Comparison of ENCODE assay signal across 22 mouse cellular contexts in the genomic region with DNA sequence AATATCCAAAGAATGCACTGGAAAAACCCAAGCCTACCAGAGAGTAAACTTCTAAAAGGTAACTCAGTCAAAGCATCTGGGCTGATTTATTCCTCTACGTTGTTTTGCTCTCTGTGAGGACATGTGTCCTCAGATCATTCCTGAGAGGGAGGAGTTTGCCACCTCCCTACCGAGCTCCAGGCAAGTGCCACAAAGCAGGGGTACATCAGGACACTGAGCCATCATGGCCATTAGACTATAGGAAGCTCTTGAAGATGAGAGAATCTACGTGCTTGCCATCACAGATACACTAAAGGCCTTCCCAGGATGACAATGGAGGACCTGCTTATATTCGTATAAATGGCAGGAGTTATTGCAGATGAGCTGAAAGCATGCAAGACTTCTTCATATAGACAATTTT.
"Had no signal": no experiment of that assay in that cellular context is flagged by ENCODE, and none has a peak within 500 bp of the region (broad histone marks: within the 10 kb centered on the region; RNA-seq: fewer than 3 reads in every experiment).

No protein-coding gene starts in this region.

- H3K9ac ChIP-seq: heart, embryonic 12.5 days; hindbrain, embryonic 13.5 days; hindbrain, embryonic 15.5 days; kidney, embryonic 15.5 days; limb, embryonic 12.5 days; liver, embryonic 14.5 days had no signal

- H3K4me3 ChIP-seq: heart, embryonic 10.5 days; heart, embryonic 12.5 days; hindbrain, embryonic 13.5 days; hindbrain, embryonic 15.5 days; kidney, embryonic 15.5 days; limb, embryonic 10.5 days; limb, embryonic 12.5 days had no signal

- H3K27me3 ChIP-seq: heart, embryonic 12.5 days; hindbrain, embryonic 13.5 days; hindbrain, embryonic 15.5 days; kidney, embryonic 15.5 days; limb, embryonic 12.5 days had no signal

- H3K4me2 ChIP-seq: heart, embryonic 12.5 days; hindbrain, embryonic 13.5 days; hindbrain, embryonic 15.5 days; kidney, embryonic 15.5 days; limb, embryonic 12.5 days had no signal

- H3K27ac ChIP-seq: heart, embryonic 10.5 days; hindbrain, embryonic 13.5 days; hindbrain, embryonic 15.5 days; hindbrain, postnatal 0 days; kidney, embryonic 15.5 days; kidney, postnatal 0 days; limb, embryonic 10.5 days; limb, embryonic 12.5 days; liver, embryonic 14.5 days had no signal

- DNase-seq: gastrocnemius, postnatal 14 days; gastrocnemius, postnatal 36 days; heart, postnatal 10 days; kidney, adult 11 months; kidney, adult 2 months; kidney, adult 9 months; kidney, postnatal 14 days; kidney, postnatal 36 days; layer of hippocampus, adult 9-11 months; layer of hippocampus, postnatal 36 days; liver had no signal

- ATAC-seq: hindbrain, postnatal 0 days; intestine, embryonic 16.5 days had no signal

- H3K9me3 ChIP-seq: heart, embryonic 10.5 days; hindbrain, embryonic 15.5 days; kidney, embryonic 15.5 days; limb, embryonic 10.5 days had no signal

- H3K36me3 ChIP-seq: heart, embryonic 10.5 days; heart, embryonic 12.5 days; hindbrain, embryonic 15.5 days; kidney, embryonic 15.5 days; limb, embryonic 12.5 days had no signal
